16 mouse cellular contexts compared by ENCODE assay signal in the genomic region with DNA sequence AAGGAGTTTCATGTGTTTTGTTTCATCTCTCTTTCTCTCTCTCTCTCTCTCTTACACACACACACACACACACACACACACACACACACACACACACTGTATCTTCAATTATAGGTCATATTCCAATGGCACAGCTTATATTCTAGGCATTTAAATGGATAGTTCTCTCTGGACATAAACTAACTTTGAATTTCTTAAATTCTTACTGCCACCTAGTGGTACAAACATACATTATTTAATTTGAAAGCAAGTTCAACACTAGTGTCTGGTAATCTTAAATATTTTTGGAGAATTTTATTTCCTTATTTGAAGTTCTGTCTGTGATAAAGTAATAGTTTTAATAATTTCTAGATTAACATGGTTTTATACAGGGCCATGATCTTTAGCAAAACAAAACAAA. TPM values are rescaled to one million over a fixed set of nuclear protein-coding genes. Genes with fewer than 3 reads are reported as not detected.
DNase-seq lines count a peak whose midpoint lies in the region; ATAC-seq and TF ChIP-seq lines count a peak whose summit lies in the region.
"Had no signal": no experiment of that assay in that cellular context is flagged by ENCODE, and none has a peak within 500 bp of the region (broad histone marks: within the 10 kb centered on the region; RNA-seq: fewer than 3 reads in every experiment).

No protein-coding gene starts in this region.

- H3K4me3 ChIP-seq in layer of hippocampus, adult 2 months = no peak overlapping the region
- H3K4me3 ChIP-seq: embryonic facial prominence, embryonic 12.5 days; heart, embryonic 15.5 days; midbrain, embryonic 15.5 days had no signal

- intact Hi-C loops in heart, postnatal 14 days (cut with DNase I) = loop anchor here (10.0 kb wide), 1 partner anchor 240 kb away; no protein-coding TSS in a partner anchor

- ATAC-seq in megakaryocyte progenitor cell, adult 5-6 weeks (replicated peaks; ENCODE audit: poor library complexity) = peak; percentile 66
- ATAC-seq: activated CD4-positive, CD25-positive, alpha-beta regulatory T cell, adult 4 months; midbrain, embryonic 15.5 days had no signal

- no peak overlapping the region for H3K27ac ChIP-seq in layer of hippocampus, adult 2 months
- H3K27ac ChIP-seq: embryonic facial prominence, embryonic 12.5 days; heart, embryonic 15.5 days; midbrain, embryonic 15.5 days had no signal

- peak; percentile 14 for DNase-seq in cerebellum, adult 9-10 months
- no peak for DNase-seq in cerebellum, postnatal 4 days (ENCODE audit: low spot score in 2 of 2)
- DNase-seq in layer of hippocampus, adult 2 months (ENCODE audit: low spot score in 2 of 2) = no peak
- DNase-seq in layer of hippocampus, adult 18-20 months (ENCODE audit: low spot score in 2 of 2) = no peak
- peak; percentile 48 for DNase-seq in MN1 (ENCODE audit: low spot score)
- DNase-seq in heart, postnatal 14 days = no peak
- no peak for DNase-seq in right cerebral cortex, postnatal 25 days
- DNase-seq: B cell, adult 2 months; kidney, adult 2 months; spleen, adult 18-20 months; thymus, postnatal 14 days had no signal

- peak; percentile 77 for TF ChIP-seq CTCF in layer of hippocampus, adult 2 months (conservative IDR thresholded peaks at IDR 0.05)

RNA-seq across cellular contexts. Expression of a gene that starts 10.8 kb away (rescaled TPM):
- total RNA-seq in layer of hippocampus, adult 2 months (2021) = 10 to 100 TPM; 28.3 to 29.2 TPM
- 10 to 100 TPM; 25.1 to 27.0 TPM for total RNA-seq in layer of hippocampus, adult 18-20 months (2021)
- total RNA-seq in megakaryocyte progenitor cell, adult 5-6 weeks (2015) = 50.1 and 69.2 TPM in 2 replicates
- 58.0 and 64.9 TPM in 2 replicates for total RNA-seq in megakaryocyte progenitor cell, adult 5-6 weeks (2017)
- 10 to 100 TPM; 18.8 to 20.4 TPM for total RNA-seq in heart, postnatal 14 days (2021)

RNA-seq across cellular contexts. Expression of a gene that starts 11.1 kb away (rescaled TPM):
- total RNA-seq in layer of hippocampus, adult 2 months (2021) = 10 to 100 TPM; 57.6 to 60.4 TPM
- 10 to 100 TPM; 60.2 to 60.5 TPM for total RNA-seq in layer of hippocampus, adult 18-20 months (2021)
- total RNA-seq in megakaryocyte progenitor cell, adult 5-6 weeks (2015) = 25.0 and 25.2 TPM in 2 replicates
- 34.2 and 45.6 TPM in 2 replicates for total RNA-seq in megakaryocyte progenitor cell, adult 5-6 weeks (2017)
- total RNA-seq in heart, postnatal 14 days (2021) = 10 to 100 TPM; 16.0 to 16.7 TPM

RNA-seq across cellular contexts. Expression of a gene that starts 53.3 kb away (rescaled TPM):
- 10 to 100 TPM; 33.6 to 42.2 TPM for total RNA-seq in layer of hippocampus, adult 2 months (2021)
- 10 to 100 TPM; 34.4 to 34.9 TPM for total RNA-seq in layer of hippocampus, adult 18-20 months (2021)
- total RNA-seq in megakaryocyte progenitor cell, adult 5-6 weeks (2015) = 115 and 141 TPM in 2 replicates
- total RNA-seq in megakaryocyte progenitor cell, adult 5-6 weeks (2017) = 114 and 115 TPM in 2 replicates
- 10 to 100 TPM; 12.4 to 15.7 TPM for total RNA-seq in heart, postnatal 14 days (2021)

Comparison
In these comparisons a context has a peak if more than half of its experiments do, and no peak if none do; other contexts are left out.
1. DNase-seq: peak in cerebellum, adult 9-10 months (single experiment) and MN1 (single experiment); none in cerebellum, postnatal 4 days (0 of 2), layer of hippocampus, adult 2 months (0 of 2), layer of hippocampus, adult 18-20 months (0 of 2), heart, postnatal 14 days (0 of 2) and right cerebral cortex, postnatal 25 days (single experiment).